Mouse (Mus musculus) thymus, postnatal 10 days (tissue): Measurements from ENCODE around the gene Kcnq1.

Source experiments
- DNase-seq, 2 experiments: peaks; one replicate each; pipeline ENCODE4 v3.0.0; 2021; ENCODE audit warnings: low spot score in 2 of 2

The Kcnq1 gene

DNA sequence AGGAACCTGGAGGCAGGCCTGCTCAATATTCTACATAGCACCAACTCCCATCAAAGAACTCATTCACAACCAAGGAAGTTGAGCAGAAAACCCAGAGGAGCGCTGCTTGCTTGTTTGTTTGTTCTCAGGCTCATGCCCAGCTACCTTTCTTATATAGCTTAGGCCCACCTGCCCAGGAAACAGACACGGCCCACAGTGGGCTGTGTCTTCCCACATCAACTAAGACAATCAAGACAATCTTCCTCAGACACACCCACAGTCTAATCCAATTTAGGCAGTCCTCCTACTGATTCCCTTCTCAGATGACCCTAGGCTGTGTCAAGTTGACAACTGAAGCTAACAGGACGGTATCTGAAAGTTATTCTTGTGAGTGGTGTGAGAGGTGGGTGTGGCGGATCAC, at the start of gene Kcnq1:
Gene Kcnq1 (plus strand): TSS at position 301 of the 400 bp plus-strand sequence.
- DNase-seq: no peak

DNA sequence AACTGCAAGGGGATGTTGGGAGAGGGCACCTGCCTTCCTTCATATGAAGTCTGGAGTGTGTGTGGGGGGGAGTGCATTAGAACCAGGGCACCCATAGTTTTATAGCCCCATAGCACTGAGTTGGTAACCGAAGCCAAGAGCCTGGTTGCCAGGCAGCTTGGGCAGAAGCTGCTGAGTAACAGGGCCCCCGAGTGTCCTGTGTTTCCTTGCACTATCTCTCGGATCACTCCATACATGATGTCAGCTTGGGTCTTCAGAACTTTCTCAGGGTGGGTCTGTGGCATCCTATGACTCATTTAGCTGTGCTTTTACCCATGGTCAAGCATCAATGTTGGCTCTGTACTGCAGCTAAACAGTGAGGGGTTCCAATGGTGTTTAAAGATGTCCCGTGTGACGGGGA, 49.1 kb upstream of the Kcnq1 start:
- no peak for DNase-seq

DNA sequence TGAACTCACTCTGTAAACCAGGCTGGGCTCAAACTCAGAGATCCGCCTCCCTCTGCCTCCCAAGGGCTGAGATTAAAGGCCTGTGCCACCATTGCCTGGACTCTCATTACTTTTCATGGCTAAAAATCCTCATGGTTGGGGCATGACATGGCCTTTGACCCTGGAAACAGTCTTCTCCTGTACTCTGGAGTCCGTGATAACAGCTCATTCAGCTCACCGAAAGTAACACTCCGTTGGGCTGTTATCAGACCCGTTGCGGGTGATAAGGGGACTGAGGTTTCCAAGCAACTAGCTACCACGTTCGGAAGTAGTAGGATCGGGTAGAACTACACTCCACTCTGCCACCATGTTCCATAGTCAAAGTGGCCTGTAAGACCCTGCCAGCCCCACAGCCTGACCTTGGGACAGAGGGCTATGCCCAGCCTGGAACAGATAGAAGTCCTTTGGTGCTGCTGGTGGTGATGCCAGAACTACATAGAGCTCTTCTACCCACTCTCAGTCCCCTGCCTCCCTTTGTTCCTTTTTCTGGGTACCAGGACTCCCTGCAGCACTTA, 48.4 kb upstream of the Kcnq1 start:
- DNase-seq: no peak

DNA sequence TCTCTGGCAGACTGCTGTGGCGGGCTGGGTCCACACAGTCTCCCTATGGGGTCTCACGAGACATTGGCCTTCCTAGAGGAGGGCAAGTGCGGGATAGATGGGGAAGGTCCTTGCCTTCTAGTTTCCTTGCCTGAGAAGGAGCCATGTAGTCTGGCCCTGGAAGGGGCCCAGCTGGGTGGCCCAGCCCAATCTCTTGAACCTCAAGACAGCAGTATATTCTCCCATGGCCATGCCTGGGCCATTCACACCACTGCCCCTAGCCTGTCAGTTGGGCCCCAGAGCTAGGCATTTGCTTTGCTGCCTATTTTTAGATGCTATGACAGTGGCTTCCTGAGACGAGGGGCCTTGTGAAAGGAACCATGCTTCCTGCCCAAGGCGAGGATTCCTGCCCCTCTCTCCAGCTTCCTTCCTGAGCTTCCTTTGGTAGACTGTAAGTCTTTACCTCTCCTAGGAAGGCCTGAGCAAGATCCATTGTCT, 47.9 kb upstream of the Kcnq1 start:
- no peak for DNase-seq

DNA sequence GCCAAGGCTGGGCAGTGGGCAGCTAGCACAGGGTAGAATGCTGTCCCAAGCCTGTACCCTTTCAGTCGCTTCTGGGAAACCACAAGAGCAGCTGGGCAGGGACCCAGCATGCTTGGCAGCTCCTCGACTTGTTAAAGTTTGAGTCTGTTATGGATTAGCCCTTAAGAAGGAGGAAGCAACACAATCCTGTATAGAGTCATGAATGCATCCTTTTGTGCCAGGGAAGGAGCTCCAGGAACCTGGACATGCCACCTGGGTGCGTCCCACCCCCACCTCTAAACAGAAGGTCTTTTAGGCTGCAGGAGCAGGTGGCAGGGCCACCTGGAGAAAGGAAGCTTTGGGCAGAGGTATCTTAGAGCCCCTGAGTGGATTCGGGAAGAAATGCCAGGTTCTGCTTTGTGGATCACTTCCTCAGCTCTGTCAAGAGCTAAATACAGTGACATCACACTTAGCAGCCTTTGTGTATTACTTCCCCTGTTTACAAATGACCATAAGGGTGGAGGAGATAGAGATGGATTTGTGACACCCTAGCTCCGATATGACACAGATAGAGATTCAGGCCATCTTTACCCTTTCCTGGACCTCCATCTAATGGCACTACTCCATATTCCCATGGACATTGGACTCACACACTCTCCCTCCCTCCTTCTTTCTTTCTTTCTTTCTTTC, 46.8 kb upstream of the Kcnq1 start:
- no peak for DNase-seq

DNA sequence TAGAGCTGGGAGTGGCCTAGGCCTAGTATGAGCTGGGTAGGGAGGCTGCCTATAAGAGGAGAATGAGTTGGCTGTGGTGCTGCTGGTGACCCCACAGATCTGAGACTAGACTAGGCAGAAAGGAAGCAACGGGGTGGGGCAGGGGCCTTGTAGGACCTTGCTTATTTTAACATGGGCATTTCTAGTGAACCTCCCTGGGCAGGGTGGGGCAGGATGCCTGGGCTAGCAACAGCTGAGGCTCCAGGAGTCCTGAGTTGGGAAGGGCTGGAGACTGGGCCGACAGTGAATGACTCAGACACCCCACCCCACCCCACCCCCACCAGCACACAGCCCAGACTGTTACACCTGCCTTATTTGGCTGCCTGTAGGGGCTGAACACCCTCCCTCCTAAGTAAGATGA, 43.5 kb upstream of the Kcnq1 start:
- no peak for DNase-seq

DNA sequence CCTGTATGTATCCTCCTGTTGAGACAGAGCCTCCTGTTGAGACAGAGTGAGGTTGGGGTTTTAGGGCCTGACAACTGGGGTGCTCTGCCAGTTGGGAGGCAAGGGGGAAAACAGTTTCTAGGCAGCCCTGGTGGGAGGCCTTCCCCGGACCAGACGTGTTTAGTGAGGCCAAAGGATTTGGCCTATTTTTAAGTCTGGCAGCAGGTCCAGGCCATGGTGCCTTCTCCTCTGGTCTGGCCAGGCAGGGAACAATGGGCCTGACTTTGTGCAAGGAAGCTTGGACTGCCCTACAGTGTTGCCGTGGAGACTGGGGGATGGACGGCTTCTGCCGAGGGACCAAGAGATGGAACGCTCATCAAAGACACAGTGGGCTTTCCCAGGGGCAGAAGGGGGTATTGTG, 41.9 kb upstream of the Kcnq1 start:
- no peak for DNase-seq

DNA sequence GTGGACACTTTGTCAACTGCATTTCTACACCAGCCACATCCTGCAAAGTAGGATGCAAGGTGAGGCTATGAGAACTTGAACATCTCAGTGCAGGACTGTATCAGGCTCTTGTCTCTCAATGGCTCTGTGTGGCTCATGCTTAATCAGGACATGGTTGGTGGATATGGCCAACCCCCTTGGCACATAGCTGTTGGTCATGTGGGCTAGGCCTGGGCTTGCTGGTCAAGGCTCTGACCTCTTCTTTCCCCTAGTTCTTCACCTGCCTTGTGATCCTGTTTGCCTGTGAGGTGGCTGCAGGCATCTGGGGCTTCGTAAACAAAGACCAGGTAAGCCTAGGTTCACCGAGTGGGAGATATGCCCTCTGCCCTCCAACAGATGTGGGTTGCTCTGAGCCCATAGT, 40.5 kb upstream of the Kcnq1 start:
- DNase-seq: no peak

DNA sequence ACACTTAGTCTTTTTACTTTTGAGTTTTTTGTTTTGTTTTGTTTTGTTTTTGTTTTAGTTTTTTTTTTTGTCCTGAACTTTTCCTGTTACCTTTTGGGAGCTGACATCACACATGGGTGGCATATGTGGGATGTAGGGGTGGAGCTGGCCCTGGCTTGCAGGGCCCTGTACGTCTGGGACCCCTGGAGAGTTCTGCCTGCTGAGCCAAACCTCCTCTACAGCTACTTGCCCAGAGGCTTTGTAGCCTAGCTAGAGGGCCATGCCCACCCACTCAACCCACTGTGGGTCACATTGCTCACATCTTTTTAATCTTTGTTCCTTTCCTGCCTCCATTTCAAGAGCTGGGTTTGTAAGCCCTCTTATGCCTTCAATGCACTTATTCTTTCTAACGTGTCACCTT, 38.7 kb upstream of the Kcnq1 start:
- no peak for DNase-seq

DNA sequence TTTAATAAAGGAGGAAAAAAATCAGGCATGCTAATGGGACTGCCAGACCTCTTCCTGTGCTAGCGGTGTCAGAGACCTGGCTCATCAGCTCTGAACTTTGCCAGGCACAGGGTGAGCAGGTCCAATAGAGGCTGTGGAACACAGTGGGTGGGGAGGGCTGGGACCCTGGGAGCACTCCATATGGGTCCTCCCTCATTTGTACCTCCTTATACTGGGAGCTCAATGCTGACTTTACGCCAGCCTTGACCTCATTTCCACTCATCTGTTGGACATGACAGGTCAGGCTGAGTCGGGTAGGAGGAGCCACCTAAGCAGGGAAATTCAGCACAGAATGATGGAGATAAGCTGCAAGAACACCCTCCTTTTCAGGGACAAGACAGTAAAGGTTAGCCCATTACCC, 38.3 kb upstream of the Kcnq1 start:
- no peak for DNase-seq

DNA sequence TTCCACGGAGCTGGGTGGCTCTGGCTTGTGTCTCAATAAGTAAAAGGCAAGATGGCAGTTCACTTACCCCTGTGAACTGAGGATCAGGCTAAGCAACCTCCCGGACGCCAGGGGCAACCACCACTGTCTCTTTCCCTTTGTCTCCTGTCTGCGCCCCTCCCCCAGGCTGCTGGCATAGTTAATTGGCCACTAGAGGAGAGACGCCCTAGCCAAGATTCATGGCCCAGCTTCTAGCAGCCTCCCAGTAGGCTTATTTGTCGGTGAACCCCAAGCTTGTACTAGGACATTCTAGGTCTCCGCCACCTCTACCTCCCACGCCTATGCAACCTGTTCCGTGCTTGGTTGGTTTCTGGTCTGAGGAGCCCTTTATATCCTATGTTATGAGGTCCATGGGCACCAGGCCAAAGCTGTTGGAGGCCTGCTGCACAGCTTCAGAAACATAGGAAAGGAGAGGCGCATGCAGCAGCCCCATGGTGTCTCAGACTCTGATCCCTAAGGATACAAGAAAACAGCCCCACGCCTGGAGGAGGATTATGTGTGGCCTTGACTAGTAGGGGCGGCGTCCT, 37.8 kb upstream of the Kcnq1 start:
- peak in 1 of 2 experiments; percentile 45 for DNase-seq

DNA sequence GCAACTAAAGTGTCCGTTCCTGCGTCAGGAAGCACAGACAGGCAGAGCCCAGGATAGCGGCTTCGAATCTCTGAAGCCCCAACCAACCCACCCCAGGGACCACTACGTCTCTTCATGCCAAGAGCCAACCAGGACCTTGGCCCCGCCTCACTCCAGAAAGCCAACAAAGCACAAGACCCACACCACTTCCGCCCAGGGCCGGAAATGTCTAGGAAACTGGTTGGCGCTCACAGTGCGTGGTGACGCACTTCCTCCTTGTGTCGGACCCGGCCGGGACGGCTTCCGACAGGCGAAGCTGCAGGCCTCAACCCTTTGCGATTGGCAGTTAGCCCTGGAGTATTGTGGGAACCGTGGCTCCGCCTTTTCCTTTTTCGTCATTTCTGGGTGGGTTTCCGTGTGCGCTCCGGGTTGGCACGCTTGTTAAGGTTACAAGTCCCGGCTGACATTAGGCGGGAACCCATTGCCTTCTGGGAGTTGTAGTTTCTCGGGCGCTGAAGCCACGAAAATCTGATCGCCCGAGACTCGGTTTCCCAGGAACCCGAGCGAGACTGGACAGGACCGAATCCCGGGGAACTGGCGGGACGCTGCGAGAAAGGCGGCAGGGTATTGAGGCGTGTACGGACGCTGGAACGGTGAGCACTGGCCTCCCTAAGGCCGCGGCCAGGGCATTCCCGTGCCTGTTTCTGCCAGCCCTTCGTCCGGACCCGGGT, 37.1 kb upstream of the Kcnq1 start, which contains the start of gene Tssc4:
Gene Tssc4 (plus strand): TSS at position 368 of the 710 bp plus-strand sequence.
- DNase-seq: peak; percentile 93 to 97

DNA sequence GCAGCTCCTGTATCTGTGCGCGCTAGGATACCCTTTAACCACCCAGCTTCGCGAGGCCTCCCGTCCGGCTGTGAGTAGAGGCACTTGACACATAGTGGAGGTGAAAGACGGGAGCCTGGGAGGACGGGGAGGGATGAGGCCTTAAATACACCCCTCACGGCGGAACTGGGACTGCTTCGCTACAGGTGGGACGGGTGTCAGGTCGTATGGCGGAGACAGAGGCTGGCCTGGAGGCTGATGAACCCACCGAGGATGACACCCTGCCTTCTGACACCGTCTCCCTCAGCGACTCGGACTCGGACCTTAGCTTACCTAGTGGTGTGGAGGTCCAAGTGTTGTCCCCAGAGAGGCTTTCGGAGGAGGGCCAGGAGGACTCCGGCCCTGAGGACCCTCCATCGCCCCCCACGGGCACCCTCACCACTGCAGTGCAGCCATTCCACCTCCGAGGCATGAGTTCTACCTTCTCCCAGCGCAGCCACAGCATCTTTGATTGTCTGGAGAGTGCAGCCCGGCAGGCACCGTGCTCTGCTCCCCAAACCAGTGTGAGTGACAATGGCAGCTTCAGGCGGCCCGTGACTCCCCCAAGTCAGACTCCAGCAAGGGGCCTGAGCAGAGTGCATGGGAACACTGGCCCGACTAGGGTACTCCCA, 36.3 kb upstream of the Kcnq1 start:
- DNase-seq: peak in 1 of 2 experiments; percentile 25

DNA sequence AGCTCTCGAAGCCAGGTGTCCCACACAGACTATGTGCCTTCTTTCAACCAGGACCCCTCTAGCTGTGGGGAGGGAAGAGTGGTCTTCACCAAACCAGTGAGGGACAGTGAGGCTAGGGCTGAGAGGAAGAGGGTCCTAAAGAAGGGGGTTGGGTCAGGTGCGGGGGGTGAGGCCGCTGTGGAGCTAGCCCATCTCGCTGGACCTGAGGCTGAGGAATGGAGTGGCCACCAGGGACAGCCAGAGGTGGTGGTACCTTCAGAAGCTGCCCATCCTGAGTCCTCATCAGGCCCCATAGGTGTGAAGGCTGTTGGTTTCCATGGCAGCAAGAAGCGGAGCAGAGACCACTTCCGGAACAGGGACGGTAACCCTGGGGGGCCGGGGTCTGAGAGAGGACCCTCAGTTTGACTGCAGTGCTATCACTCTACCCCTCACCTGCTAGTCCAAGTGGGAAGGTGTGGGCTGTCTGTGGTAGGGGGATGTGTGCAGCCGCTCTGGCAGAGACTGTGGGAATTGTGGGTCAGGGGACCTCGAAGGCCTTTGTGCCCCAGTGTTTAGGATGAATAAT, 35.6 kb upstream of the Kcnq1 start:
- DNase-seq: no peak

DNA sequence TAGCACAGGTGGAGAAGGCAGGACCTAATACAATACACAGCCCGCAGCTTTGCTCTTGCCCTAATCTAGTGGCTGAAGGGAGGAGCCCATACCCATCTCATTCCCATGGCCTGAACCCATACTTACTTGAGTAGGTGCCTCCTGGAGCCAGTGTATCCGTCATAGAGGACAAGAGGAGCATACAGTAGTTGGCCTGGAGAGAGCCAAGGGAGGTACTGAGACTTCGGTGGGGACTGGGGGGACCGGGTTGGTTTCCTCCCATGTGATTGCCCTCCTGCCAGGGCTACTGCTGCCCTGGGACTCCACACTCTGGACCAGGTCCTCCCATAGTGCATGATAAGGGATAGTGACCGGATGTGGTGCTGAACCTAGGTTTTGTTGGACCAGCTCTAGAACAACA, 33.6 kb upstream of the Kcnq1 start:
- no peak for DNase-seq

DNA sequence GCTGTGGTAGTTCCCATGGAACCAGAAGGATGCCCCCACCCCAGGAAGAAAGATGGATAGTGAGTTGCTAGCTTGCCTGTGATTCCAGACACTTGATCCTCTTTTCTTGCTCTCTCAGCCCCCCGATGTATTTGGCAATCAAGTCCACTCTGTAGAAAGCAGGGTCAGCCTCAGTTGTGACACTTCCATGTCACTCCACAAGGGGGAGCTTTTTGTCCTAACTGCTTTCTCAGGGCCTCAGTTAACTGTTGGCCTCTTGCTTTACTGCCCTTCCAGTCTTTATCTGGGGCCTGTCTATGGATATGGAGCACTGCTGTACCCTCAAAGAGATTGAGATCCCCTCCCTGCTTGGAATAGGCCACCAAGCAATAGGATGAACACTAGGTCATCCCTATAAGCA, 33.1 kb upstream of the Kcnq1 start:
- peak in 1 of 2 experiments; percentile 46 for DNase-seq

DNA sequence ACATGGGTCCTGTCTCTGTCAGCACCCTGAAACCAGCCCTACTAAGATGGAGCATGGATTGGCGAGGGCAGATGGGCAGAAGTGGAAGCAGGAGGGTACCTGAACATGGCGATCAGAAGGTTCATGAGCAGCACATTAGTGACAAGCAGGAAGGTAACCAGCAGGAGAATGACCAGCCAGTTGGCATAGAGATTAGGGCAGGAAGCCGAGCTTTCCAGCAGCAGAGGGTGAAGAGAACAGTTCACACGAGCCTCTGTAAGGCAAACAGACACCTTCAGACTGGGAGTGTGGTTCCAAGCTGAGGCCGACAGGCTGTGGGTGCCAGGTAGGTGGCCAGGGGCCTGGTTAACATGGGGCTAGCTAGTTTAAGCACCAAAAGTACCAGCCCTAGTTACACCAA, 30.8 kb upstream of the Kcnq1 start:
- no peak for DNase-seq

DNA sequence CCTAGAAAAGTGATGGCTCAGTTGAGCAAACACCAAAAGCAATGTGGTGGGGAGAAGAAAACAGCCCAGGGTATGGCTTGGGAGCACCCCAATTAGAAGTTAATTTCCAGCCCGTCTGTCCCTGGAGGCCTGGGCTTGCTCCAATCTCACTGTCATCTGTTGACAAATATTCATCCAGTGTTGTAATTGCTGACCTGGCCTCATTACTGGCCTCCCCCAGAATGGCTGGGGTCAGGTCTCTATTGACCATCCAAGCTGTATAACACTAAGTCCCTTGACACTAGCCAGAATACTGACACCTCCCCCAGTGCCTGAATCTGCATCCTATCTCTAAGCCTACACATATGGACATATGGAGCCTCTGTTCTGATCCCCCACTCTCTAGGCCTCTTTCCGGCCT, 28.8 kb upstream of the Kcnq1 start:
- no peak for DNase-seq

DNA sequence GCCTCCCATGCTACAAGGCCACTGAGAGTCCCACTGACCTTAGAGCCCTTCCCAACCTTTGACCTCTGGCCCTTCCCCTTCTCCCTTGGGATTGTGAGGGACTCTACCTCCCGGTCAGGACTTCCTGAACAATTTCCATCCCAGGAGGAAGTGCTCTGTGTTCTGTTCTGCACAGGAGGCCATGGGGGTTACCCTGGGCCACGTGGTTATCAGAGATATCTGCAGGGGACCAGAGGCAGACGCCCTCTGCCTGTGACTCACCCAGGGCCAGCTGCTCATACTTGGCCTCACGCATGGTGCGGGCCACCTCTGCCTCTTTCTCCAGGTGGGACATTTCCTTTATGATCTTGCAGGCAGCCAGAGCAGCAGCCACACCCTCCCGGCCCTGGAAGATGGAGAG, 24.1 kb upstream of the Kcnq1 start:
- no peak for DNase-seq

DNA sequence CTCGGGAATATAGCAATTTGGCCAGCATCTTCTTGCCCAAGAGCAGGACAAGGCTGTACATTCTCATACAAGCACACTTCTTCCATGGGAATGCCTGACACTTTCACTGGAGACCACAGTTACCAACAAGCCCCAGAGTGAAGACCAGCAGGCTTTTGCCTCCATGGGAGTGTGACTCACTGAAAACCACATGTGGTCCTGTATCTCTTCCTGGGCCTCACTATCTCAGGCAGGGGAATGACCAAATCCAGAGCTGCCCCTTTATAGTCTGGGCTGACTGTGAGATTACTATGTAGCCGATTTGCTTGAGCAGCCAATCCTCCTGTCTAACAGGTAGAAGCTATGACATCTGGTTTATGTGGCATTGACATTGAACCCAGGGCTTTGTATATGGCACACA, 22.5 kb upstream of the Kcnq1 start:
- DNase-seq: no peak

DNA sequence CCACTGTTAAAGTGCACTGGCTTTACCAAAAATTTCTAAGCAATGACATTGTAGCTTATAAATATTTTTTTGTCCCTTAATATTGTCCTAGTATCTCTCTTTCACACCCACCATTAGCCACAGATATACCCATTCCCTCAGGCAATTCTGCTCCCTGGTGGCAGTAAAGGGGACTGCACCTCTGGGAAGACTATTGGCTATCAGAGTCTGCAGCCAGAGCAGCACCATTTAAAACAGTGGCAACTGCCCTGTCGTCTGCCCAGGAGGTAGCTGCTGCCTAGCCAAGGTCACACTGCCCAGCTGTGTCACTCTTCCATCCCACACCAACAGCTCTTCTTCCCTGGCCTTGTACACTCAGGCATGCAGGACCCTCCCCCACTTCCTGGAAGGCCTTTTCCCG, 19.8 kb upstream of the Kcnq1 start:
- DNase-seq: peak; percentile 26 to 70

DNA sequence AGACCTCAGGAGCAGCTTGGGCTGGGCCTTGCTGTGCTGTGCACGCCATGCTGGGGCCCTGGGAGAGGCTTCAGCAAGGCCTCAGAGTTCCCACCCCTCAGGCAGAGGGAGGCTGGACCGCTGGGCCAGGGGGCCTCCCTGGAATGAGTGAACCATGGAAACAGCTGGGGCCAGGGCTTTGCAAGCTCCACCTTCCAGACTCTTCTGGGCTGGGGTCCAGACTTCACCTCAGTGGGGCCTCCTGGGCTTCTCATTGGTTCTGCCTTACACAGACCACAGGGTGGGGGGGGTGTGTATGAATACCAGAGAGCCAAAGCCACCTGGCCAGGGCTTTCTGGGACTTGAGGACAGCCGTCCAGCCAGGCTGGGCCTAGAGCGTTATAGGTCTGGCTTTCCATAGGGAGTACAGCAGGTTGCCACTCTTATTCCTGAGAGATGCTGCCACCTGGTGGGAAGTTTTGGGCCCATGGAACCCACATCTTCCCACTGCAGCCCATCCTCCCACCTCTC, 19.0 kb upstream of the Kcnq1 start:
- no peak for DNase-seq
